Mouse (Mus musculus): ENCODE measurements around the gene Astn2. TPM values are rescaled to one million over a fixed set of nuclear protein-coding genes. Genes with fewer than 3 reads are reported as not detected.

Astn2 gene
- total RNA-seq, 2 experiments from 2014 or later: 32.5 to 35.1 TPM

- DNase-seq (ENCODE audit: low spot score in 2 of 2): no peak
Observed at GRCm38 (mm10) chr4:65427480-65427879, 976.9 kb downstream of the Astn2 start.

DNA sequence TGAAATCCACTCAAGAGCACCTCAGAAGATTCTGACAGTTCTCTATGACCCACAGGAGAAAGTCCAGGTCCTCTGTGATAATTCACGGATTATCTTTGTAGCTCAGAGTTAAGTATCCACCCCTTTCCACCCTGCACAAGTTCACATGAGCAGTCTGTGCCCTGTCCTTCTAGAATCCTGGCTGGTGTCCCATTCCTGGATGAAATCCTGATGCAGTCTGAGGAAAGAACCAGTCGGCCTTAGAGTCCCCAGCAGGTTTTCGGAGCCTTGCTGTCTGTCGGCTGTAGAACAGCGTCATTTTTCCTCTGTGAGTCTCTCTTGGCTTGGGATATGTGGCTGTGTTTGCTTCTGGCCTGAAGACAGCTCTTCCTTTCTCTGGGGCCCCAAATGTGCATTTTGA, 978.0 kb downstream of the Astn2 start:
- no peak for DNase-seq (ENCODE audit: low spot score in 2 of 2)

DNA sequence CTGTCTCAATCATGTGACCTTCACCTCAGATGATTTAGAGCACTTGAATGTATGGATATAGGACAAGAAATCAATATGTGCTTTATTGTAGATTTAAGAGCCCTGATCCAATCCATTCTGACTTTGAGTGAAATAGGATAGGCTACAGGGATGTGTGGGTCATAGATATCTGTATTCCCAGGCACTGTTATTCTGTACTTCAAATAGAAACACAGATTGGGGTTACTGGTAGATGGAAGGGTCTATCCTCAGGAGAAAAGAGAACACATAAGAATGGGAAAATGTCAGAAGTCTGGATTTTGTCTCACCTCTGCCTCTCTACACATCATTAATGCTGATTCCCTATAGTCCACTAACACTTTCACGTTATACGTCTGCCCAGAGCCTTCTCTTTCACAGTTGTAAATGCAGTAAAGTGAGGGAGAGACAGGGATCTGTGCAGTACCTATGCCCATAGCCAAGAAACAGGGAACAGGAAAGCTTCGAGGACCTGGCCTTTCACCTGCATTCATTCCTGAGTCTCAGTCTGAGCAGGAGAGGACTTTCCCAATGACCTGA, 981.3 kb downstream of the Astn2 start:
- no peak for DNase-seq (ENCODE audit: low spot score in 2 of 2)

- no peak for DNase-seq (ENCODE audit: low spot score in 2 of 2)
Observed at GRCm38 (mm10) chr4:65421272-65421671, 983.1 kb downstream of the Astn2 start.

DNA sequence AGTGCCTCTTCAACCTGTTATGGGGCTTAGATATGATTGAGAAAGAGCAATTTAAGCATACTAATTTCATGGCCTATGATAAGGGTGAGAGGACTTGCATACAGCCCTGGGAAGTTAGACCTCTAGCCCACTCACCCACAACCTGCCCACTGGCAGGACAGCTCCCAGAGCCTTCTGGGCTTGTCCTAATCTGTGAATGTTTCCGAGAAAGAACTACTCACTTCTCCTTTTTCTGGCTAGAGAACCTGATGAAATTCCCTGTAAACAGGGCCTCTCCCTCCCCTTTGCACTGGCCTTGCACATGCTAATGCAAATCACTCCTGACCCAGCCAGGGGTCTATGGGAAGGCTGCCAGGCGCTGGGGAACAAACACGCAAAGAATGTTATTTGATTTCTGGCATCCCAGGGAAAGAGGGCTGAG, 983.9 kb downstream of the Astn2 start:
- DNase-seq (ENCODE audit: low spot score in 2 of 2): peak; percentile 6 to 21

- no peak for DNase-seq (ENCODE audit: low spot score in 2 of 2)
Observed at GRCm38 (mm10) chr4:65415507-65415906, 988.9 kb downstream of the Astn2 start.

GRCm38 (mm10) chr4:65402836-65403634, 1001.4 kb downstream of the Astn2 start:
- no peak for DNase-seq (ENCODE audit: low spot score in 2 of 2)

- DNase-seq (ENCODE audit: low spot score in 2 of 2): no peak
Observed at GRCm38 (mm10) chr4:65402286-65402685, 1002.1 kb downstream of the Astn2 start.

GRCm38 (mm10) chr4:65399457-65399856, 1005.0 kb downstream of the Astn2 start:
- DNase-seq (ENCODE audit: low spot score in 2 of 2): no peak

DNA sequence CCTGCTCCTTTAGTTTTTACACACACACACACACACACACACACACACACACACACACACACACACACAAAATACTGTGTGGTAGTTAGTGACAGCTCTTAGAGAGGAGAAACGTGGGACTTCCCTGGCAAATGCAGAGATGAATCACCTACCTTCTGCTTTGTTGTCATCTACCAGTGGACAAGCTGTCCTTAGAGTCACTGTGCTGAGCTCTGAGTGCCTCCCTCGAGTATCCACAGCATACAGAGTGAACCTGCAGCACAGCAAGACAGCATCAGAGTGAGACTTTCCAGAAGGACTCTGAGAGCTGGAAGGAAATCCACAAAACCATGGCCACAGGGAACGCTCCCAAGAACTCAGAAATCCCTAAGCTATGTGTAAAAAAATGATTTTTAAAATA, 1007.6 kb downstream of the Astn2 start:
- DNase-seq (ENCODE audit: low spot score in 2 of 2): no peak

GRCm38 (mm10) chr4:65391001-65391400, 1013.4 kb downstream of the Astn2 start:
- no peak for DNase-seq (ENCODE audit: low spot score in 2 of 2)

- no peak for DNase-seq (ENCODE audit: low spot score in 2 of 2)
Observed at GRCm38 (mm10) chr4:65383070-65383469, 1021.3 kb downstream of the Astn2 start.

DNA sequence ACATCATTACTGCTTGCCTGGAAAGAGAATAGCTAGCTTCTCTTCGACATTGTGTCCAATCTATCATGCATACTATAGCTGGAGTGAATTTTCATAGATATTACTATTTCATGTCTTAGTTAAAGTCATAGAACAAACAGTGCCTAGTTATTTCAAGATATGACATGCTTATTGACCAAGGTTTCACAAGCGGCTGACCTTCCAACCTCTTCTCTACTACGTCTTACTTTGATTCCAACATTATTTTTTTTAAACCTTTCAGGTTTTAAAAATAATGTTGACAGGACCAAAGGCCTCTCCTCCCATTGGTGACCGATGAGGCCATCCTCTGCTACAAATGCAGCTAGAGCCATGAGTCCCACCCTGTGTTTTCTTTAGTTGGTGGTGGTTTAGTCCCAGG, 1025.0 kb downstream of the Astn2 start:
- DNase-seq (ENCODE audit: low spot score in 2 of 2): no peak

DNA sequence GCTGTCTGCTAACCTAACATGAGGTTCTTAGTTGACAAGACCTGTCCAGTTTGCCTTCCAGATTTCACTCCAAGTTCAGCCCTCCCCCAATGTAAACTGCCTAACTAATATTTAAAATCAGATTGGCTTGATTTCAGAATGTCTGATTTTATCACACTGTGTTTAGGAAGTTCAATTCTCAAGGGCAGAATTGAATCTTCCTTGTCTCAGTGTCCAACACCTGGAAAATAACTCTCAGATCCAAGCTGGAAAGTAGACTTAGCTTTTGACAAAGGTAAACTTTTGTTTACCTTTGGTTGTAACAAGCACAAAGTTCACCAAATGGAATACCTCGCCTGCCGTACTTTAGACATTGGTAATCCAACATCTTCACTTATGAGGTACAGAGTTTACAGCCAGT, 1027.8 kb downstream of the Astn2 start:
- DNase-seq (ENCODE audit: low spot score in 2 of 2): no peak

DNA sequence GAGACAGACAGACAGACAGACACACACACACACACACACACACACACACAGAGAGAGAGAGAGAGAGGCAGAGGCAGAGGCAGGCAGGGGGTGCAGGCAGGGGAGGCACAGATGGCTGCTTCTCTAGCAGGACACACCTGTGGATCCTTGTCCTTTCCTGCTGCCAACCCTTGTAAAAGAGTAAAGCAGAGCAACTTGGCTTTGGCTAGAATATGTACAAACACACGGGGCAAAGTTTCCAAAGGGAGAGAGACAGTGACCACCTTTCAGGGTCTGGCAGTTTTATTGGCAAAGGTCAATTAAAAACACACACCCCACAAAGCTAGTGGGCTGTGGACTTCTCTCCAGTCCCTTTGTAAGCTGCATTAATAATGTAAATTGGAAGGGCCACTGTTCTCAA, 1030.6 kb downstream of the Astn2 start:
- DNase-seq (ENCODE audit: low spot score in 2 of 2): no peak

DNA sequence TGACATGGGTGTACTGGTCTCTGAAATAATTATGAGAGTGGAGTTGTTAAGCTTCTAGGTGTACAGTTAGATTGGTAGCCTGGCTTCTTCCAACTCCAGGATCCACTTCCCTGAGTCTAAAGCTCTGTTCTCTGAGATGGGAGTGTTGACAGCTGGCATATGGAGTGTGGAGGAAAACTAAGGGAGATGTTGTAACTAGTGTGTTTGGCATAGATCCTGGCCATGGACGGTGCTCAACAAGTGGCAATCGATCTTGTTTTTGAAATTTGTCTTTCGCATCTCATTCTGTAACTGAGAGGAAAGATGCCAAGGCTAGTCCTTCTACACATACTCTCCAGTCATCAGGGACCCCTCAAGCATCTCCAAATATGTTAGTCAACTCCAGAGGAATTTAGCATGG, 1031.7 kb downstream of the Astn2 start:
- DNase-seq (ENCODE audit: low spot score in 2 of 2): no peak

DNA sequence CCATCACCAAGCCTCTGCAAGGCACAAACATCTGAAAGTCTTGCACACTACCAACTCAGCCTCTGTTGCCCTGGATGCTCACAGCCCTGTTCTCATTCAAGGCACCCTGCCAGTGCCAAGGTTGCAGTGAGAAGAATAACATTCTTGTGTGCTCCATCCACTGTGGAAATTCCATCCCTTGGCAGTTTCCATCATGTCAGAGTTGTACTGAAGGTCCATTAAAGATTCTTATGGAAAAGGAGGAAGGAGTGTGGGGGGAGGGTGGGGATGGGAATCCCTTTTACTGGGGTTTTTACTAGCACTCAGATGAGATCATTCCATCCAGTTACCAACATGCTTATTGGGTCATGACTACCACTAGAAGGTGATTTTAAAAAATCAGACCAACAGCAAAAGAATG, 1037.3 kb downstream of the Astn2 start:
- no peak for DNase-seq (ENCODE audit: low spot score in 2 of 2)

DNA sequence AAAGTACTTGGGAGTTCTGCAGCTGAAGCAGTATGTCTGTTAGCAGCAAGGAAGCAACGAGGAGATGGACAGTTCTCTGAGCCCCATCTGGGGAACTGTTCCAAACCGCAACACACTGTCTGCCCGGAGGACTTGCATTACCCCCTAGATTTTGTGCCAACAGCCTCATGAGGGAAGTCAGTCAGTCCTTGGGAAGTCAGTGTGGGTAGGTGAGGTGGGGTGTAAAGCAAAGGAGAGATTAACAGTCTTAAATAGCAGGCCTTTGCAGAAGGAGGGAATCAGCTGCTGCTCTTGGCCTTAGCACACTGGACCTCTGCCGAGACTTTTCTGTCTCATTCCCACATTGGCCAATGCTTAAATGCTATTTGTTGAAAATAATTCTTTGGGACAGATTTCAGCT, 1049.8 kb downstream of the Astn2 start:
- no peak for DNase-seq (ENCODE audit: low spot score in 2 of 2)

DNA sequence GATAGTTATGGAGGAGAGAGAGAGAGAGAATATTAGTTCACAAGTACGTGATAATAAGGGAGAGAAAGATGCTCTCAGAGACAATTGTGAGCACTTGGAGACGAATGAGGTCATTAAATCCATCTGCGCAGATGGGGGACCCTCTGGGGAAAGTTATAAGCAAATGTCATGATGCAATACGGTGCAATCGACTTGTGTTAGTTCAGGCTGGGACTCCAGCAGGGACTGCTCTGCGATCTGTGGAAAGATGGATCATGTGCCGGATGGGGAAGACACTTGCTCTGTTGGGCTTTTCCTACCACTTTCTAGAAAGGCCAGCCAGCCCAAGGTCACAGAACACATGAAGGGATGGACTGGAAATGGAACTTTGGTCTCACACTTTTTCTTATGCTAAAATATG, 1053.9 kb downstream of the Astn2 start:
- no peak for DNase-seq (ENCODE audit: low spot score in 2 of 2)

DNA sequence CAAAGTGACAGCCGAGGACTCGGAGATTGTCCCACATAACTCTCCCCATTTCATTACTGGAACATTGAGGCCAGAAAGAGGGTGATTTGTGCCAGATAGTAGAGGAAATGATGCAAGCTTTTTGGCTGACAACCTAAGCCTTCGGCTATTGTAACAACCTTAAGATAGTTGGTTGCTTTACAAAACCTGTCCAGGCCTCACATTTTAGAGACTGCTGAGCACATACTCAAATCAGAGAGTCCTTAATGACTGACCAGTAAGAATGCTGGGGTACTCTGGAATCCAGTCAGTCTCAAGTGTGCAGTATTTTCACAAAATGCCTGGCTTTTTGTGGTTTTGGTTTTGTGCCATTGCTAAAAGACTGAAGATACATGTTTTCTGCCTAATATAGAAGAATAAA, 1062.6 kb downstream of the Astn2 start:
- no peak for DNase-seq (ENCODE audit: low spot score in 2 of 2)

DNA sequence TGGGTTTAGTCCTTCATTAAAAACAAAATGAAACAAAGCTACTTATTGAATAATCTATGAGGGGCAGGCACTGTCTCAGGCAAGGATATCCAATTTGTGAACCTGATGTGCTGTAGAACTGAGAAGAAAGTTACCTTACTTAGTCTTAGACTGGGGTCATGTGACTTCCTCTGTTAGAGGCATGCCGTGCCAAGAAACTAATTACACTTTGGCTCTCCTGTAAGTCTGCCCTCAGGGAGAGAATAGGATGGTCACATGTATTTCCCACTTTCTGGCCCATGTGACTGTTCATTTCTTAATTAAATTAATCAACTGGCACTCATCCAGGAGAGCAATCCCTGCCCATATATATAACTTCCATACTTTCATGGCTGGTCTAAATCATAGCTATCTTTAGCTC, 1070.7 kb downstream of the Astn2 start:
- DNase-seq (ENCODE audit: low spot score in 2 of 2): no peak

Data from layer of hippocampus, postnatal 10 days (tissue).